Mouse (Mus musculus) limb, embryonic 14.5 days (tissue): ENCODE measurements around the gene Arhgap42. TPM values are rescaled to one million over a fixed set of nuclear protein-coding genes. Genes with fewer than 3 reads are reported as not detected.

Experiments used
- ATAC-seq: fragments of 200-750 bp; cut with Nextera tagmentation; 2 replicates; pipeline ENCODE4 v1.8.0; 2017; ENCODE audit warnings: low read depth, moderate number of reproducible peaks, moderate TSS enrichment; ENCODE audit not compliant: low FRiP score
- DNase-seq: peaks from one replicate; pipeline ENCODE4 v3.0.0-alpha.2; 2015; ENCODE audit warnings: low spot score
- H3K27ac ChIP-seq: fragments of 300-500 bp; sonication (generic); replicated peaks from 2 replicates; pipeline ENCODE4 v1.5.1; 2014; ENCODE audit warnings: low read depth, mild to moderate bottlenecking, low read length, moderate library complexity, mixed read lengths
- H3K27me3 ChIP-seq: fragments of 300-500 bp; sonication (generic); 2 replicates; pipeline ENCODE4 v1.6.1; 2014; ENCODE audit warnings: low read length, mixed read lengths; ENCODE audit not compliant: control insufficient read depth, insufficient read depth
- H3K36me3 ChIP-seq: fragments of 300-500 bp; sonication (generic); 2 replicates; pipeline ENCODE4 v1.6.1; 2014; ENCODE audit warnings: mild to moderate bottlenecking, low read length, moderate library complexity, mixed read lengths; ENCODE audit not compliant: control insufficient read depth, insufficient read depth
- H3K4me1 ChIP-seq: fragments of 300-500 bp; sonication (generic); 2 replicates; pipeline ENCODE4 v1.6.1; 2014; ENCODE audit warnings: antibody characterized with exemption, low read length, mixed read lengths; ENCODE audit not compliant: control insufficient read depth, insufficient read depth
- H3K4me2 ChIP-seq: fragments of 300-500 bp; sonication (generic); replicated peaks from 2 replicates; pipeline ENCODE4 v1.6.1; 2014; ENCODE audit warnings: low read depth, mild to moderate bottlenecking, low read length, moderate library complexity; ENCODE audit not compliant: severe bottlenecking
- H3K4me3 ChIP-seq: fragments of 300-500 bp; sonication (generic); replicated peaks from 2 replicates; pipeline ENCODE4 v1.5.1; 2014; ENCODE audit warnings: low read length
- H3K9ac ChIP-seq: fragments of 300-500 bp; sonication (generic); 2 replicates; pipeline ENCODE4 v1.6.1; 2014; ENCODE audit warnings: mild to moderate bottlenecking, low read depth, low read length, moderate library complexity; ENCODE audit not compliant: severe bottlenecking
- H3K9me3 ChIP-seq: fragments of 300-500 bp; sonication (generic); 2 replicates; pipeline ENCODE4 v1.6.1; 2016; ENCODE audit warnings: low read length; ENCODE audit not compliant: control insufficient read depth
- POLR2A ChIP-seq: fragments of 200-500 bp; IDR thresholded peaks from 2 replicates; pipeline ENCODE4 v1.8.0; 2012; ENCODE audit warnings: inconsistent platforms, mild to moderate bottlenecking, moderate library complexity, borderline replicate concordance; ENCODE audit not compliant: insufficient read depth, insufficient read length; ENCODE audit errors: extremely low read depth
- WGBS: fragments of 180-500 bp; shearing (Covaris S2); extraction: QIAGEN DNeasy Blood & Tissue Kit; methylation state at CpG from one replicate; pipeline ENCODE4 v1.1.7; 2014; 5-methylcytosine and 5-hydroxymethylcytosine counted together
- polyA plus RNA-seq, 2 experiments: library from polyadenylated mRNA; depleted of rRNA in 1 of 2; stranded (reverse) in 1 of 2; unstranded in 1 of 2; fragments of >200 nt; fragmentation: Nextera tagmentation in 1 of 2; extraction: Ambion mirVana in 1 of 2; gene quantifications; 2 replicates each; pipeline versions ENCODE4 v1.2.1 to v1.2.3; 2012 to 2014

Arhgap42 gene
- polyA plus RNA-seq, 2 experiments: 21.3 to 40.5 TPM

DNA sequence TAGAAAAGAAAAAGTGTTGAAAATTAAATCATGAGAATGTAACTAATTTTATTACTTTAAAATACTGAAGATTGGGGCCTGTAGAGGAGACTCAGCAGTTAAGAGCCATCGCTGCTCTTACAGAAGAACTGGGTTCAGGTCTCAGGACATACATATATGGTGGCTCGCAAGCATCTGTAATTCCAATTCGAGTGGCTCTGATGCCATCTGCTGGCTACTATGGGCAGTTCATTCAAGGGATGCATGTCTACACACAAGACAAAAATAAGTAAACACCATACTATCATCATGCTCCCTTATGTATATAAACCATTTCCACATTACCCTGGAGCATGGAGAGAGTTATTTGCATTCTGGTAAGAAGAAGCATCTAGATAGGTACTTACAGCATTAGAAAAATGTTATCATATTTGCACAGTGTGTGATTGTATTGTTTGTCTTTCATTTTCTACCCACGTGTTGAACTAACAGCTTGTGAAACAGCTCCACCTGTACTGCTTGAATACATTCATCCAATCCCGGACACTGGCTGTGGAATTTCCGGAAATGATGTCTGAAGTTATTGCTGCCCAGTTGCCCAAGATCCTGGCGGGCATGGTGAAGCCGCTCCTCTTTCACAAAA, 274.3 kb downstream of the Arhgap42 start:
- H3K9ac ChIP-seq: no peak overlapping the region
- no peaks in the 10 kb centered on the region for H3K9me3 ChIP-seq
- no peak overlapping the region for H3K27ac ChIP-seq
- no peak overlapping the region for H3K4me2 ChIP-seq
- H3K4me3 ChIP-seq: no peak overlapping the region
- WGBS: 66% methylated on average over 8 of the region's 8 CpGs
- H3K4me1 ChIP-seq: no peaks in the 10 kb centered on the region
- DNase-seq (no peak), ATAC-seq (no peak)
- no peaks in the 10 kb centered on the region for H3K27me3 ChIP-seq
- no peak for TF ChIP-seq POLR2A
- H3K36me3 ChIP-seq: no peaks in the 10 kb centered on the region

DNA sequence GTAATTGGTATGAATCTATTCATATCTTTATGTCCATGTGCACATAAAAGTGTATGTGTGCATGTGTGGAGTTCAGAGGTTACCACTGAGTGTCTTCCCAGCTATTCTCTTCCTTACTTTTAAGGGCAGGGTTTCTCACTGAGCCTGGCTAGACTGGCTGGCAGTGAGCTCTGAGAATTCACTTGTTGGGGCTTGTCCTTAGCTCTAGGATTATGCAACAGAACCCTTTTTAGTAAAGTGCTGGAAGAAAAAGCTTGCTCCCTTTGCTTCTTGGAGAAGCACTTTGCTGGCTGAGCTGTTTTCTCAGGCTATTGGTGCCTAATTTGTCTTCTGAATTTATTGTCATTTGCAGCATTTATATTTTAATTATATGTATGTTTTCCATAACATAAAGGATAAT, 285.6 kb downstream of the Arhgap42 start:
- Histone ChIP-seq H3K4me1 (no peaks in the 10 kb centered on the region), H3K9ac (no peak overlapping the region), H3K4me2 (no peak overlapping the region), H3K27me3 (no peaks in the 10 kb centered on the region), H3K27ac (no peak overlapping the region), H3K9me3 (no peaks in the 10 kb centered on the region), H3K36me3 (no peaks in the 10 kb centered on the region), H3K4me3 (no peak overlapping the region)
- no peak for DNase-seq
- no peak for TF ChIP-seq POLR2A
- ATAC-seq: no peak
